Mouse (Mus musculus): ENCODE data around the gene Chrm1.
"Not testable (repeated sequence)": the region's sequence is repeated elsewhere in the genome, so short reads cannot be mapped to it uniquely, and the experiment has no call there.

Chrm1 gene

GRCm38 (mm10) chr19:8718357-8718756 is 54.8 kb downstream of the Chrm1 start:
- DNase-seq: peak; percentile 24 to 46

- DNase-seq: not testable (repeated sequence)
Observed at GRCm38 (mm10) chr19:8719037-8719436, 55.4 kb downstream of the Chrm1 start.

- no peak for DNase-seq
Observed at GRCm38 (mm10) chr19:8721378-8721777, 57.8 kb downstream of the Chrm1 start.

GRCm38 (mm10) chr19:8722021-8722420 is 58.4 kb downstream of the Chrm1 start:
- DNase-seq: no peak

- no peak for DNase-seq
Observed at GRCm38 (mm10) chr19:8722559-8722906, 58.9 kb downstream of the Chrm1 start.

GRCm38 (mm10) chr19:8722907-8723573 is 59.5 kb downstream of the Chrm1 start, which contains the start of gene Slc3a2:
Gene Slc3a2 (minus strand): TSS chr19:8723369.
- peak; percentile 90 to 94 for DNase-seq

- DNase-seq: no peak
Observed at GRCm38 (mm10) chr19:8723574-8724346, 60.2 kb downstream of the Chrm1 start.

- no peak for DNase-seq
Observed at GRCm38 (mm10) chr19:8724392-8724791, 60.8 kb downstream of the Chrm1 start.

GRCm38 (mm10) chr19:8725081-8725613 is 61.6 kb downstream of the Chrm1 start:
- DNase-seq: no peak

GRCm38 (mm10) chr19:8726609-8727390 is 63.2 kb downstream of the Chrm1 start:
- no peak for DNase-seq

GRCm38 (mm10) chr19:8727495-8728114 is 64.0 kb downstream of the Chrm1 start:
- no peak for DNase-seq

GRCm38 (mm10) chr19:8728335-8729099 is 64.9 kb downstream of the Chrm1 start:
- not testable (repeated sequence) for DNase-seq

Measured in spleen, adult 18-20 months (tissue).